Comparison of ENCODE assay signal across 8 mouse cellular contexts in the genomic region with DNA sequence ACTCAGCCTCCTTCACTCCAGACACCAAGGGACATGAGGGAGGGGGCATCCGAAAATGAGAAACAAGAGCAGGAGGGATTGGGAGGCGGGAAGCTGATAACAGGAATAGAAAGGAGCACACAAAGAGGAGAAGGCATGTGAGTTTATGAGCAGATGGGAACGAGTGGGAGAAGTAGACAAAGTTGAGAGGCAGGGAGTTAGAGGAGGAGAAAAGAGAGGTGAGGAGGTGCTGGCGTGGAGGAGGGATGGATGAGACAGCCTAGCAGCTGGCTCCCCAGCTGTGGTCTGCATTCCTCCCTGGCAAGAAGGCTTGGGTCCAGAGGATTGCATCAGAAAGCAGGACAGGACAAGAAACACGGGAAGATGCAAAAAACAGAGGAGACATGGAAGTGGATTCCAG.
A peak's percentile ranks its signal among the peaks of the same experiment; 100 is the strongest.
DNase-seq lines count a peak whose midpoint lies in the region; ATAC-seq and TF ChIP-seq lines count a peak whose summit lies in the region.

No protein-coding gene starts in this region.

- no peak for TF ChIP-seq CTCF in gastrocnemius, adult 2 months (IDR thresholded peaks at IDR 0.05)

- peak; percentile 71 to 73 for DNase-seq in right cerebral cortex, adult 2 months (ENCODE audit: low spot score in 2 of 2)
- DNase-seq in right cerebral cortex, postnatal 14 days: no peak
- peak; percentile 62 for DNase-seq in gastrocnemius, adult 2 months
- DNase-seq in intestine, embryonic 14.5 days (ENCODE audit: low spot score): no peak
- DNase-seq in lung, postnatal 4 days: peak; percentile 29 to 79
- no peak for DNase-seq in cerebellum, adult 11-12 months
- DNase-seq in MN1 (ENCODE audit: low spot score): no peak
- no peak for DNase-seq in thymus, postnatal 4 days

- intact Hi-C loops in gastrocnemius, adult 2 months (cut with DNase I): no loop called here

- WGBS in intestine, embryonic 14.5 days: 16% methylated on average over 5 of the region's 5 CpGs

- no peaks in the 10 kb centered on the region for H3K27me3 ChIP-seq in intestine, embryonic 14.5 days (replicated peaks; ENCODE audit: control insufficient read depth, insufficient read depth, low read length)

- no peaks in the 10 kb centered on the region for H3K9me3 ChIP-seq in intestine, embryonic 14.5 days (ENCODE audit: control insufficient read depth, low read length)

- H3K36me3 ChIP-seq in intestine, embryonic 14.5 days (ENCODE audit: control insufficient read depth, insufficient read depth, low read length): no peaks in the 10 kb centered on the region

- no peak overlapping the region for H3K9ac ChIP-seq in intestine, embryonic 14.5 days (ENCODE audit: low read length)

- H3K4me1 ChIP-seq in intestine, embryonic 14.5 days (replicated peaks; ENCODE audit: control insufficient read depth, insufficient read depth, low read length): peaks cover 31% of the 10 kb centered on the region

- H3K4me2 ChIP-seq in intestine, embryonic 14.5 days (ENCODE audit: low read length): peak overlapping the region; percentile 40

- H3K27ac ChIP-seq in gastrocnemius, adult 2 months: peak overlapping the region; percentile 67
- peak overlapping the region; percentile 84 for H3K27ac ChIP-seq in intestine, embryonic 14.5 days (ENCODE audit: low read depth)

- ATAC-seq in intestine, embryonic 14.5 days (replicated peaks; ENCODE audit: low FRiP score, low TSS enrichment, low read depth): peak; percentile 29; the same call in 1 of the 2 replicates

- H3K4me3 ChIP-seq in gastrocnemius, adult 2 months: no peak overlapping the region; the same call in 1 of the 2 replicates
- no peak overlapping the region for H3K4me3 ChIP-seq in intestine, embryonic 14.5 days (ENCODE audit: low read depth, low read length)

Comparison
In these comparisons a context has a peak if more than half of its experiments do, and no peak if none do; other contexts are left out.
1. DNase-seq: peak in right cerebral cortex, adult 2 months (2 of 2), gastrocnemius, adult 2 months (single experiment) and lung, postnatal 4 days (2 of 2); none in right cerebral cortex, postnatal 14 days (single experiment), intestine, embryonic 14.5 days (single experiment), cerebellum, adult 11-12 months (single experiment), MN1 (single experiment) and thymus, postnatal 4 days (single experiment).